Mouse (Mus musculus): ENCODE results near the gene Gm49355. TPM values are rescaled to one million over a fixed set of nuclear protein-coding genes. Genes with fewer than 3 reads are reported as not detected.
A peak's percentile ranks its signal among the peaks of the same experiment; 100 is the strongest.

Gene Gm49355
- total and polyA plus RNA-seq, 2 experiments from 2014 or later = 0.08 to 0.52 TPM

DNA sequence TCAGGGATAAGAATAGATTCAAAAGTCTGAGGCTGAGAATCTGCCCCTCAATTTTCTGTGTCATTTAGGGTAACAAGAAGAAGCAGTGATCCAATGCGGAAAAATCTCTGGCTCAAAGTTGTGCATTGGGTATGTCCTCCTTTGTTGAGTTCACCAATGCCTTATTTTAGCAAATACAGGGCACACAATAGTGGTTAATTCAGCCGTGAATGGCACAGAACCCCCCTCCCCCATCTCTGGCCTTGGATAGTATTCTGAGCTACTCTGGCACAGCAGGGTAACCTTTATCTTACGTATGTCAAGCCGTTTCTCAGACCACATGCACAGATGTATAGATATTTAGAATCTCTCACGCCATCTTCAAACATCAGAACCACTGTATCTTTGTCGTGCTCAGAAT, 15.9 kb downstream of the Gm49355 start:
- H3K27me3 ChIP-seq (ENCODE audit: insufficient read depth, low read length) = no peaks in the 10 kb centered on the region
- no peak overlapping the region for H3K27ac ChIP-seq
- no peak for TF ChIP-seq CTCF (IDR thresholded peaks at IDR 0.05; ENCODE audit: low read depth)
- ATAC-seq (no peak), DNase-seq (ENCODE audit: low spot score) (no peak)
- no peaks in the 10 kb centered on the region for H3K4me1 ChIP-seq (ENCODE audit: insufficient read depth, low read length)
- H3K9ac ChIP-seq (replicated peaks; ENCODE audit: low read length) = no peak overlapping the region
- no peak overlapping the region for H3K4me2 ChIP-seq (ENCODE audit: low read depth, low read length)
- no peaks in the 10 kb centered on the region for H3K9me3 ChIP-seq (ENCODE audit: low read length)
- whole genome bisulfite sequencing = 39% methylated on average over 6 of the region's 6 CpGs
- H3K36me3 ChIP-seq (ENCODE audit: insufficient read depth, low read length) = no peaks in the 10 kb centered on the region; the same call in 1 of the 2 replicates
- no peak overlapping the region for H3K4me3 ChIP-seq (ENCODE audit: low read length)

DNA sequence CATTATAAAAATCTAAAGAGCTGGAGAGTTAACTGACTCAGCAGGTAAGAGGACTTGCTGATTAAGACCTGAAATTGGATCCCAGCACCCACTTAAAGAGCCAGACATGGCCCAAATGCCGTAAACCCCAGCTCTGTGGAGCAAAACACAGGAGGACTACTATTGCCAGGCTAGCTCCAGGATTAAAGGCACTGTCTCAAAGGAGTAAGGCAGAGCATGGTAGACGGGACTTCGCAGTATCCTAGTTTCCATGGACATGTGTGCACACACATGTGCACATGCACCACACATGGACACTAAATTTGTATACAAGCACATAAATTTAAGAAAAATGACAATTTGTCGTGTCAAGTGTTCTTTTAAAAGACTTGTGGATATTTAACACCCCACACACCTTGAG, 16.5 kb downstream of the Gm49355 start:
- ATAC-seq = no peak
- no peak overlapping the region for H3K9ac ChIP-seq (replicated peaks; ENCODE audit: low read length)
- no peak overlapping the region for H3K4me3 ChIP-seq (ENCODE audit: low read length)
- H3K4me2 ChIP-seq (ENCODE audit: low read depth, low read length) = no peak overlapping the region
- H3K36me3 ChIP-seq (ENCODE audit: insufficient read depth, low read length) = no peaks in the 10 kb centered on the region; the same call in 1 of the 2 replicates
- 73% methylated on average over 4 of the region's 4 CpGs for WGBS
- H3K4me1 ChIP-seq (ENCODE audit: insufficient read depth, low read length) = no peaks in the 10 kb centered on the region
- no peak for TF ChIP-seq CTCF (IDR thresholded peaks at IDR 0.05; ENCODE audit: low read depth)
- no peak overlapping the region for H3K27ac ChIP-seq
- H3K27me3 ChIP-seq (ENCODE audit: insufficient read depth, low read length) = no peaks in the 10 kb centered on the region
- no peaks in the 10 kb centered on the region for H3K9me3 ChIP-seq (ENCODE audit: low read length)
- DNase-seq (ENCODE audit: low spot score) = no peak

DNA sequence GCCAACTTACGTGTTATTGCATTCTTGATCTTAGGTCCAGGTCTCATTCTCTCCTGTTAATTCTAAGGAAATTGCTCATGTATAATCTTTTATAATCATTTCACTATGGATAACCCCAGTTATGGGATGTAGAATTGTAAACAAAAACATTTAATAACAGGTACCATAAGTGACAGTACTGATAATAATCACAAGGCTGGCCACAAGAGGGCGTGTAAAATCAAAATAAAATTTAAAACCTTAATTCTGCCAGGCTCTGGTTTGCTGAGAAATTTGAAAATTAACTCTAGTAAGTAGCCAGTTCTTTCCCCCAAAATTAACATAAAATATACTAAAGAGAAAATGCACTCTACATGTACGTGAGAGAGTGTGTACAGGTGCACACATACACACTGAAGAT, 16.9 kb downstream of the Gm49355 start:
- Histone ChIP-seq H3K36me3 (ENCODE audit: insufficient read depth, low read length) (no peaks in the 10 kb centered on the region; the same call in 1 of the 2 replicates), H3K9ac (replicated peaks; ENCODE audit: low read length) (no peak overlapping the region), H3K27me3 (ENCODE audit: insufficient read depth, low read length) (no peaks in the 10 kb centered on the region), H3K9me3 (ENCODE audit: low read length) (no peaks in the 10 kb centered on the region), H3K4me2 (ENCODE audit: low read depth, low read length) (no peak overlapping the region), H3K4me1 (ENCODE audit: insufficient read depth, low read length) (no peaks in the 10 kb centered on the region), H3K4me3 (ENCODE audit: low read length) (no peak overlapping the region), H3K27ac (no peak overlapping the region)
- peak; percentile 60 for TF ChIP-seq CTCF (IDR thresholded peaks at IDR 0.05; ENCODE audit: low read depth)
- DNase-seq (ENCODE audit: low spot score) = peak; percentile 67
- 67% methylated on average over 3 of the region's 3 CpGs for WGBS
- no peak for ATAC-seq

DNA sequence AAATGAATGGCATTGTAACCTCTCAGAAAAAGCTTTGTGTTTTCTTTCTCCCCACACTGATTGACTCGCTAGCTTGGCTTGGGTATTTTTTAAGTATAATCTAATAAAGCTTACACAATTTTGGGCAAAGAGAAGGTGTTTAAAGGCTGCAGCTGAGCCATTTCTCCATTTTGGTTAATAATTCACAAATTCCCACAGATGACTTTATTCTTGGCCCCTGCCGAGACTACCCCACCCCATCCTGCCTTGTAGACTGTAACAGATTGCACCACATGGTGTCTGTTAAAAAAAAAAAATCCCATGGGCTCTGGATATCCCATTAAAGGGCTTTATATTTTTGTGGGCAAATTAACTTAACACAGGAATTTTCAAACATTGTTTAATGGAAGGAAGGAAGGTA, 19.3 kb downstream of the Gm49355 start:
- no peak for ATAC-seq
- TF ChIP-seq CTCF (IDR thresholded peaks at IDR 0.05; ENCODE audit: low read depth) = no peak
- no peak overlapping the region for H3K4me3 ChIP-seq (ENCODE audit: low read length)
- no peaks in the 10 kb centered on the region for H3K9me3 ChIP-seq (ENCODE audit: low read length)
- 55% methylated on average over 2 of the region's 2 CpGs for WGBS
- H3K27me3 ChIP-seq (ENCODE audit: insufficient read depth, low read length) = no peaks in the 10 kb centered on the region
- no peak for DNase-seq (ENCODE audit: low spot score)
- H3K9ac ChIP-seq (replicated peaks; ENCODE audit: low read length) = no peak overlapping the region
- no peaks in the 10 kb centered on the region; the same call in 1 of the 2 replicates for H3K36me3 ChIP-seq (ENCODE audit: insufficient read depth, low read length)
- no peak overlapping the region for H3K4me2 ChIP-seq (ENCODE audit: low read depth, low read length)
- H3K27ac ChIP-seq = no peak overlapping the region
- no peaks in the 10 kb centered on the region for H3K4me1 ChIP-seq (ENCODE audit: insufficient read depth, low read length)

DNA sequence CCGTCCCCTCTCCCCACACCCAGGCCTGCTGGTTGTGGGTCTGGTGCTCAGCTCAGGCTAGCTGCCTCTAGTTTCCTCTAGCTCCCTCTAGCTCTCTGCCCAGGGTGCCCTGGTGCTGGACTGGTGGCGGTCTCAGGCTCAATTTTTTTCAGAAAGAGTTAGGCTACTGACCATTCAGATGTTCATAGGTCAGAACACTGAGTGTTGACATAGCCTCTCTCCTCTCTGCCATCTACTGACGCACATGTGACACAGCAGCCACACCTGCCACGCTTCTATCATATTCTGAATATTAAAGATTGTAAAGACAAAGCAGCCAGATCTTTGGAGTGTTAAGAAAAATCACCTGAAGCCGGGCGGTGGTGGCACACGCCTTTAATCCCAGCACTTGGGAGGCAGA, 49.8 kb downstream of the Gm49355 start:
- no peak for DNase-seq (ENCODE audit: low spot score)
- Histone ChIP-seq H3K4me1 (ENCODE audit: insufficient read depth, low read length) (peaks cover 4% of the 10 kb centered on the region; the same call in 1 of the 2 replicates), H3K9ac (replicated peaks; ENCODE audit: low read length) (no peak overlapping the region), H3K27ac (no peak overlapping the region), H3K27me3 (ENCODE audit: insufficient read depth, low read length) (peaks cover 36% of the 10 kb centered on the region), H3K4me2 (ENCODE audit: low read depth, low read length) (no peak overlapping the region), H3K36me3 (ENCODE audit: insufficient read depth, low read length) (no peaks in the 10 kb centered on the region), H3K4me3 (ENCODE audit: low read length) (no peak overlapping the region), H3K9me3 (ENCODE audit: low read length) (no peaks in the 10 kb centered on the region)
- TF ChIP-seq CTCF (IDR thresholded peaks at IDR 0.05; ENCODE audit: low read depth) = no peak; the same call in 1 of the 2 replicates
- no peak for ATAC-seq
- 80% methylated on average over 7 of the region's 7 CpGs for WGBS

DNA sequence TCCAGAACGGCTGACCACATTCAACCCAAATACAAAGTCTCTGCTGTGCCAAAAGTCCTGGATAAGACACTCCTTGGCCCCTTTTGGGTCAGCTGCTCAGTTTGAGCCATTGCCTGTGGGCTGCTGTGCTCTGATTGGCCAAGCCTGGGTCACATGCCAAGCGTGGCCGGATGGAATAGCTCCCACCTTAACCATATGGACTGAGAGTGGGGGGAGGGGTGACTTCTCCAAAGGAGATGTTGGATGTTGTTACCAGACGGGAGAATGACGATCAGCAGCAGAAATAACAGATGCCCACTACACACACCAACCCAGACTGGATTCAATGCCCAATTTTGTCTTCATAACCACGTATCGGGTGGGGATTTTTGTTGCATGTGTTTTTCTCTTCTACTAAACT, 51.1 kb downstream of the Gm49355 start:
- TF ChIP-seq CTCF (IDR thresholded peaks at IDR 0.05; ENCODE audit: low read depth) = no peak
- peaks cover 47% of the 10 kb centered on the region for H3K27me3 ChIP-seq (ENCODE audit: insufficient read depth, low read length)
- 47% methylated on average over 7 of the region's 7 CpGs for WGBS
- peaks cover 4% of the 10 kb centered on the region; the same call in 1 of the 2 replicates for H3K4me1 ChIP-seq (ENCODE audit: insufficient read depth, low read length)
- no peak overlapping the region for H3K4me3 ChIP-seq (ENCODE audit: low read length)
- H3K36me3 ChIP-seq (ENCODE audit: insufficient read depth, low read length) = no peaks in the 10 kb centered on the region
- no peak overlapping the region for H3K4me2 ChIP-seq (ENCODE audit: low read depth, low read length)
- no peak overlapping the region for H3K9ac ChIP-seq (replicated peaks; ENCODE audit: low read length)
- no peak for DNase-seq (ENCODE audit: low spot score)
- ATAC-seq = peak; percentile 57; the same call in 1 of the 2 replicates
- H3K27ac ChIP-seq = no peak overlapping the region
- no peaks in the 10 kb centered on the region for H3K9me3 ChIP-seq (ENCODE audit: low read length)

DNA sequence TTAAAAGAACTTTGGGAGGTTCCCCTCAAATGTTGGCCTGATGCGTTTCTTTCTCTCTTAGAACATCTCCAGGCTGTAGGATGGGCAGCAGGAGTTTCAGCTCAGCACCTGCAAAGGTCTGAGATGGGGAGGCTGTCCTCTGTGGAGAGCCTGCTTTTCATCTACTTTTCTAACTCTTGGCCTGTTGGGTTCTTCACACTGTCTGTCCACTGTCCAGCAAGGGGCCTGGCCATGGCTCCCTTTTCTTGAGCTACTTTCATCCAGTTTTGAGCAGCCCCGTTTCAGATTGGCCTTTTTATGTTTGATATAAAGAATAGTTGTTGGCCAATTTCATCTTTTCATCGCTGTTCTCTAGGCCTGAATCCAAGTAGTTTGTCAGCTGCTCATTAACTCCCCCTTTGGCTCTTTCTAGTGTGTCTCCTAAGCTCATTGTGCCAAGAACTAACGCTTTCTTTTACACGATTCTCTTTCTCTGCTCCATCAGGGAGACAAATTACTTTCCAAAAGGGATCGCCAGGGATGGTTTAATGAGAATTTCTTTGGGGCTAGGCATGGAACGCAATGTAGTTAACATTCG, 53.7 kb downstream of the Gm49355 start:
- Histone ChIP-seq H3K9ac (replicated peaks; ENCODE audit: low read length) (no peak overlapping the region), H3K27ac (no peak overlapping the region), H3K36me3 (ENCODE audit: insufficient read depth, low read length) (no peaks in the 10 kb centered on the region), H3K4me3 (ENCODE audit: low read length) (no peak overlapping the region), H3K4me2 (ENCODE audit: low read depth, low read length) (no peak overlapping the region), H3K9me3 (ENCODE audit: low read length) (no peaks in the 10 kb centered on the region), H3K4me1 (ENCODE audit: insufficient read depth, low read length) (peaks cover 4% of the 10 kb centered on the region; the same call in 1 of the 2 replicates), H3K27me3 (ENCODE audit: insufficient read depth, low read length) (peaks cover 60% of the 10 kb centered on the region)
- 6% methylated on average over 8 of the region's 8 CpGs for WGBS
- ATAC-seq (no peak), DNase-seq (ENCODE audit: low spot score) (no peak)
- no peak for TF ChIP-seq CTCF (IDR thresholded peaks at IDR 0.05; ENCODE audit: low read depth)
